Comparison of ENCODE assay signal across 10 mouse cellular contexts in genomic region chr7:49158641-49159381, GRCm38 (mm10).
A peak's percentile ranks its signal among the peaks of the same experiment; 100 is the strongest.
DNase-seq lines count a peak whose midpoint lies in the region; ATAC-seq and TF ChIP-seq lines count a peak whose summit lies in the region.
"Had no signal": no experiment of that assay in that cellular context is flagged by ENCODE, and none has a peak within 500 bp of the region (broad histone marks: within the 10 kb centered on the region; RNA-seq: fewer than 3 reads in every experiment).

No protein-coding gene starts in this region.

- H3K9me3 ChIP-seq in intestine, embryonic 15.5 days: no peaks in the 10 kb centered on the region

- peaks cover 8% of the 10 kb centered on the region; the same call in 1 of the 2 replicates for H3K4me1 ChIP-seq in intestine, embryonic 15.5 days (replicated peaks)

- H3K4me2 ChIP-seq in intestine, embryonic 15.5 days (replicated peaks): no peak overlapping the region
- H3K4me2 ChIP-seq: neural tube, embryonic 13.5 days had no signal

- H3K36me3 ChIP-seq in intestine, embryonic 15.5 days: no peaks in the 10 kb centered on the region
- H3K36me3 ChIP-seq: neural tube, embryonic 13.5 days had no signal

- intact Hi-C loops in gastrocnemius, adult 2 months (cut with DNase I): no loop called here
- intact Hi-C loops in gastrocnemius, postnatal 14 days (cut with DNase I; ENCODE audit: low total_unique reads): no loop called here
- intact Hi-C loops in heart, postnatal 36 days (cut with DNase I): no loop called here

- H3K27ac ChIP-seq in gastrocnemius, adult 2 months: peak overlapping the region; percentile 56; the same call in 1 of the 2 replicates
- no peak overlapping the region for H3K27ac ChIP-seq in intestine, embryonic 15.5 days
- H3K27ac ChIP-seq: left cerebral cortex, adult 2 months; neural tube, embryonic 13.5 days had no signal

- WGBS in intestine, embryonic 15.5 days: 76% methylated on average over 12 of the region's 12 CpGs

- 0 out of 2 replicates have a peak overlapping the region, but pooled peaks have one; percentile 1 for H3K4me3 ChIP-seq in gastrocnemius, adult 2 months
- no peak overlapping the region for H3K4me3 ChIP-seq in intestine, embryonic 15.5 days (replicated peaks)
- H3K4me3 ChIP-seq: left cerebral cortex, adult 2 months; neural tube, embryonic 13.5 days had no signal

- TF ChIP-seq CTCF in gastrocnemius, adult 2 months (IDR thresholded peaks at IDR 0.05): no peak

- no peaks in the 10 kb centered on the region for H3K27me3 ChIP-seq in intestine, embryonic 15.5 days (replicated peaks)
- H3K27me3 ChIP-seq: neural tube, embryonic 13.5 days had no signal

- no peak overlapping the region for H3K9ac ChIP-seq in intestine, embryonic 15.5 days
- H3K9ac ChIP-seq: neural tube, embryonic 13.5 days had no signal

- peak; percentile 48 for DNase-seq in gastrocnemius, adult 2 months
- no peak for DNase-seq in gastrocnemius, postnatal 14 days
- peak; percentile 73 for DNase-seq in NIH3T3 (ENCODE audit: low read depth)
- DNase-seq in cerebellum, adult 9-11 months: peak; percentile 61
- DNase-seq in heart, postnatal 36 days: peak; percentile 45 to 51
- no peak for DNase-seq in ovary, postnatal 10 days (ENCODE audit: low spot score)
- DNase-seq in urinary bladder, postnatal 25 days (ENCODE audit: low spot score): no peak

- no peak for ATAC-seq in intestine, embryonic 15.5 days

Comparison
In these comparisons a context has a peak if more than half of its experiments do, and no peak if none do; other contexts are left out.
1. DNase-seq: peak in gastrocnemius, adult 2 months (single experiment), NIH3T3 (single experiment), cerebellum, adult 9-11 months (single experiment) and heart, postnatal 36 days (2 of 2); none in gastrocnemius, postnatal 14 days (single experiment), ovary, postnatal 10 days (single experiment) and urinary bladder, postnatal 25 days (single experiment).